Mouse (Mus musculus): ENCODE data around the gene Sf3b5.

- TF ChIP-seq CTCF (IDR thresholded peaks at IDR 0.05; ENCODE audit: low read depth) (no peak), EP300 (IDR thresholded peaks at IDR 0.05; ENCODE audit: low read depth) (no peak)
Observed at GRCm38 (mm10) chr10:12991953-12992352, 13.2 kb upstream of the Sf3b5 start.
